Mouse (Mus musculus) ovary, adult 10 weeks (tissue): ENCODE measurements around the gene Vmn2r41. TPM values are rescaled to one million over a fixed set of nuclear protein-coding genes. Genes with fewer than 3 reads are reported as not detected.

ENCODE experiments used
- polyA plus RNA-seq: library from polyadenylated mRNA; stranded (reverse); fragments of 350-450 nt; fragmentation: Illumina TruSeq; extraction: RNeasy Lipid Tissue Mini Kit (QIAGEN cat#74804); gene quantifications from one replicate; pipeline ENCODE4 v1.2.3, GENCODE M21; 2014

Gene Vmn2r41
- polyA plus RNA-seq: not detected

DNA sequence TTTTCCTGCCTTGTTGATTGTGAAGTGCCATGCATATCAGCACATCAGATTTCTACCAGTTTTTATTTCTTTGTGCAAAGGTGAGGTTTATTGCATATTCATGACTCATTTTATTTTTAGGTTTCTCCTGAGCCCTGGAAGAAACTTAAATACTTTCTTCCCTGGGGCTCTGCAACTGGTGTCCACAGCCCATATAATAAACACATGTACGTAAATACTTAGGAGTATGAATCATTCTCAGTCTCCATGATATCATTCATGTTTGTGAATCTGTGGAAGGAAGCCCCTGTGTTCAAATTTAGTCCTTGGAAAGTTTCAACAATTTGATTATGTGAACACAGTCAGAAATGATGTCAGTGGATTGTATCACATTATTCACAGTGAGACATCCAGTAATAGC is at the start of gene Vmn2r41:
TSS of gene Vmn2r41 (minus strand) at position 101 of the 400 bp plus-strand sequence.

DNA sequence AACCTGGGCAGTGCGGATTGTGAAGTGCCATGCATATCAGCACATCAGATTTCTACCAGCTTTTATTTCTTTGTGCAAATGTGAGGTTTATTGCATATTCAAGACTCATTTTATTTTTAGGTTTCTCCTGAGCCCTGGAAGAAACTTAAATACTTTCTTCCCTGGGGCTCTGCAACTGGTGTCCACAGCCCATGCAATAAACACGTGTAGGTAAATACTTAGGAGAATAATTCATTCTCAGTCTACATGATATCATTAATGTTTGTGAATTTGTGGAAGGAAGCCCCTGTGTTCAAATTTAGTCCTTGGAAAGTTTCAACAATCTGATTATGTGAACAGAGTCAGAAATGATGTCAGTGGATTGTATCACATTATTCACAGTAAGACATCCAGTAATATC is 38.8 kb upstream of the Vmn2r41 start, which contains the start of gene Vmn2r42:
TSS of gene Vmn2r42 (minus strand) at position 101 of the 400 bp plus-strand sequence.

Other genes starting within 250 kb of the Vmn2r41 start
- not detected for gene Vmn2r42, start 38.7 kb upstream of the Vmn2r41 start, polyA plus RNA-seq
- not detected for gene Vmn2r43, start 98.9 kb upstream of the Vmn2r41 start, polyA plus RNA-seq
- gene Vmn2r44, start 221.7 kb upstream of the Vmn2r41 start, polyA plus RNA-seq: not detected